Mouse (Mus musculus): ENCODE data around the gene Creb5. TPM values are rescaled to one million over a fixed set of nuclear protein-coding genes. Genes with fewer than 3 reads are reported as not detected.

Gene Creb5
- polyA plus RNA-seq, 1 experiment from 2014 or later = 4.2 TPM

DNA sequence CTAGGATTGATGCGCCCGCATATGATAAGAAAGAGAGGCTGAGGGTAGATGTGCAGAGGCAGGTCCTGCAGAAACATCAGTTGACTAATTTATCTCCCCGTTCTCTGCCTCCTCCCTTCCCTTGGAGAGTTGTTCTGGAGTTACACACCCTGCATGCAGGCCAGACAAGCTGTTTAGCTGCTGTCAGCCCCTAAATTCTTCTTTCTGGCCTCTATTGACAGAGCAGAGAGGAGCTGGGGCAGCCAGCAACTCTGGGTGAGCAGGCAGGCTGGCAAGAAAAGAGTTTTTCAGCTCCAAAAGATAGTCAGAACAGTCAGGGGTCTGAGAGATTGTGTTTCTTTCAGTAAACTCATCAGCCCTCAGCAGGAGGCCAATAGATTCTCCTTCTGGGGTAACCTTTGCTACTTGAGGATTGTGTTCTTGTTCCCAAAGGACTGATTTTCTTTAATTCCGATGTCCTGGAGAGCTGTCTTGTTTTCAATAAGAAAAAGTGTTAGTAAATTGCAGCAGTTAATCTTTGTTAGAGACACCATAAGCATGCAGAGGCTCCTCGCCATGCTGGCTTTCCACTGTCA is 230.4 kb downstream of the Creb5 start:
- no peaks in the 10 kb centered on the region for H3K27me3 ChIP-seq (ENCODE audit: control insufficient read depth, insufficient read depth, low read length)
- H3K4me1 ChIP-seq (ENCODE audit: control insufficient read depth, insufficient read depth, low read length) = no peaks in the 10 kb centered on the region
- H3K36me3 ChIP-seq (ENCODE audit: control insufficient read depth, insufficient read depth, low read length) = no peaks in the 10 kb centered on the region
- H3K4me3 ChIP-seq (ENCODE audit: low read length) = no peak overlapping the region
- H3K9me3 ChIP-seq (ENCODE audit: control insufficient read depth, low read length) = no peaks in the 10 kb centered on the region
- ATAC-seq (ENCODE audit: low FRiP score, low TSS enrichment) = no peak
- H3K27ac ChIP-seq (ENCODE audit: low read depth, low read length) = no peak overlapping the region
- H3K9ac ChIP-seq (ENCODE audit: low read depth, low read length) = no peak overlapping the region
- WGBS = 59% methylated on average over 5 of the region's 5 CpGs
- no peak overlapping the region for H3K4me2 ChIP-seq (replicated peaks; ENCODE audit: low read depth, low read length)

DNA sequence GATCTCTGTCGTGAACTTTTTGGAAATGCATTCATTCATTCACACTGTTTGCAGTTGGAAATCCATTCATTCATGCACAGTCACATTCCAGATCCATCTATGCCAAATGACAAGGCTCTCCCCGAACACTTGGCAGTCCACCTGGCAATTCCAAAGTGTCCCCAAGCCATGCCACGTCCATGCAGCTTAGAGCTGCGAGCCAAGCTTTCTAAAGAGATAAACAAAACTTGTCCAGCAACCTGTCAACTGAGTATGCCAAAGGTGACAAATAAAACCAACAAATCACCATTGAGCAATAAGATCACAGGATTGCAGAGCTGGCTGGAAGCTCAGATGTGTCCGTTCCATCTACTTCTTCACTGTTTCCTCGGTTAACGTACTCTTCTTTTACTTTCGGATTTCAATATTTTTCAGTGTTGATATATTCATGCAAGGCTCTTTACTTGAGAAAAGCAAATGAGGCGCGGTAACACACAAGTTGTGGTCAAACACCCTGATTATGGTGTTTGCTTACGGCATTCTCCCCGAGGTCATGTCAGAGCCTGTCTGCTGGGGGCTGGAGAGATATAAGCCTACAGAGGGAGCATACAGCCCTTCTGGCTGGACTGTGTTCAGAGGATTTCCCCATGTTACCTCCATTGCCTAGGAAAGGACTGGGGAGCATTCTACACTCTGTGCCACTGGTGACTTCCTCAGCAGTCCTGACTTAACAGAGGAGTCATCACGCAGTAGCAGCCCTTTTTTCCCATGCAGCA is 236.8 kb downstream of the Creb5 start:
- Histone ChIP-seq H3K27ac (ENCODE audit: low read depth, low read length) (no peak overlapping the region), H3K36me3 (ENCODE audit: control insufficient read depth, insufficient read depth, low read length) (no peaks in the 10 kb centered on the region), H3K4me1 (ENCODE audit: control insufficient read depth, insufficient read depth, low read length) (no peaks in the 10 kb centered on the region), H3K9me3 (ENCODE audit: control insufficient read depth, low read length) (no peaks in the 10 kb centered on the region), H3K4me3 (ENCODE audit: low read length) (no peak overlapping the region), H3K4me2 (replicated peaks; ENCODE audit: low read depth, low read length) (no peak overlapping the region), H3K27me3 (ENCODE audit: control insufficient read depth, insufficient read depth, low read length) (no peaks in the 10 kb centered on the region), H3K9ac (ENCODE audit: low read depth, low read length) (no peak overlapping the region)
- 94% methylated on average over 13 of the region's 13 CpGs for WGBS
- ATAC-seq (ENCODE audit: low FRiP score, low TSS enrichment) = no peak

DNA sequence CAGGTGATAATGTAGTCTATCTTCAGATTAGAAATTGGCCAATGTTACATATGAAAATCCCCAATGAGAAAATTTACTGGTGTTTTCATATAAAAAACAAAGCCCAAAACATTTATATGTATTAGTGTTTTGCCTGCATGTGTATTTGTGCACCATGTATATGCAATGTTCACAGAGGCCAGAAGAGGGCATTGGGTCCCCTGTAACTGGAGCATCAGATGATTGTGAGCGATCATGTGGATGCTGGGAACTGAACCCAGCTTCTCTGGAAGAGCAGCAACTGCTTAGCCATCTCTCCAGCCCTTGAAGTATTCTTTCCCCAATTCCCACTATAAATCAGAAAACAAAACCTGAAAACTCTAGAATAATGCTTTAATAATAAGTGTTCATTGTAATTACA is 239.4 kb downstream of the Creb5 start:
- H3K27me3 ChIP-seq (ENCODE audit: control insufficient read depth, insufficient read depth, low read length) = no peaks in the 10 kb centered on the region; the same call in 1 of the 2 replicates
- no peak overlapping the region for H3K4me3 ChIP-seq (ENCODE audit: low read length)
- WGBS = 100% methylated on average over 1 of the region's 1 CpGs
- no peak overlapping the region for H3K4me2 ChIP-seq (replicated peaks; ENCODE audit: low read depth, low read length)
- H3K9ac ChIP-seq (ENCODE audit: low read depth, low read length) = no peak overlapping the region
- no peaks in the 10 kb centered on the region for H3K36me3 ChIP-seq (ENCODE audit: control insufficient read depth, insufficient read depth, low read length)
- H3K4me1 ChIP-seq (ENCODE audit: control insufficient read depth, insufficient read depth, low read length) = no peaks in the 10 kb centered on the region
- H3K9me3 ChIP-seq (ENCODE audit: control insufficient read depth, low read length) = no peaks in the 10 kb centered on the region
- H3K27ac ChIP-seq (ENCODE audit: low read depth, low read length) = no peak overlapping the region
- no peak for ATAC-seq (ENCODE audit: low FRiP score, low TSS enrichment)

DNA sequence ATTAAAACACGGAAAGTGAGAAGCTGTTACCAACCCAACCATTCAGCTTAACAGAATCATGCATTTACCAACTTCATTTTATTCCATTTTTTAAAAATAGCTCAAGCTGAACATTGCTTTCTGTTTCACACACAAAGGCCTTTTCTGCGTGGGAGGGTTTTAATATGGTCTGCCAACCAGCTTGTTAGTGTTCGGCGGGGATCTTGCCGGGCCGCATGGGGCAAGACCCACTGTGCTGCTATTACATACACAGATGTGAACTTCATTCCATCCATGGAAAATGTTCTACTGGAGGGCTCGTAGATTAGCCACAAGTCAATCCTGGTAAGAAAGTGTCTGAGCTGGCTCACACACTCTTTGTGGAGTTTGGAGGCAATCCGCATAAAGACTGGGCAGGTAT is 243.7 kb downstream of the Creb5 start:
- H3K9me3 ChIP-seq (ENCODE audit: control insufficient read depth, low read length) = no peaks in the 10 kb centered on the region
- no peak overlapping the region for H3K4me3 ChIP-seq (ENCODE audit: low read length)
- H3K4me2 ChIP-seq (replicated peaks; ENCODE audit: low read depth, low read length) = no peak overlapping the region
- H3K27me3 ChIP-seq (ENCODE audit: control insufficient read depth, insufficient read depth, low read length) = no peaks in the 10 kb centered on the region; the same call in 1 of the 2 replicates
- no peaks in the 10 kb centered on the region for H3K4me1 ChIP-seq (ENCODE audit: control insufficient read depth, insufficient read depth, low read length)
- no peak for ATAC-seq (ENCODE audit: low FRiP score, low TSS enrichment)
- no peak overlapping the region for H3K9ac ChIP-seq (ENCODE audit: low read depth, low read length)
- no peaks in the 10 kb centered on the region for H3K36me3 ChIP-seq (ENCODE audit: control insufficient read depth, insufficient read depth, low read length)
- no peak overlapping the region for H3K27ac ChIP-seq (ENCODE audit: low read depth, low read length)
- WGBS = 89% methylated on average over 8 of the region's 8 CpGs

DNA sequence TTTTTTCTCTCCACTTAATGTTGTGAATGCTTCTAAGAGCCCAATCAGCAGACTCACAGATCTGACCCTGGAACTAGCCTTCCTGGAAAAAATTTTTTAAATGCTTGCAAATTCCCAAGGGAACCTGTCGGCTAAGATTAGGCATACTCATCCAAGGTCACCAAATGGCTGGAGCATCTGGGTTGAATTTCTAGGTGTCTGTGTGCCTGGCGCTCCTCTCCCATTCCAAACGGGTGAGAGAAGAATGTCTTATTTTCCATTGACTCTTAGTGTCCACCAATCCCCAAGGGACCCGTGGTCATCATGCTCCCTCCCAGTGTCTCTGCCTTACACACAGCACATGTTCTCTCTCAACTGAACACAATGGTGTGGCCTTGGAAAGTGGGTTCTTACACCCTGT is 244.4 kb downstream of the Creb5 start:
- Histone ChIP-seq H3K4me2 (replicated peaks; ENCODE audit: low read depth, low read length) (no peak overlapping the region), H3K27me3 (ENCODE audit: control insufficient read depth, insufficient read depth, low read length) (no peaks in the 10 kb centered on the region; the same call in 1 of the 2 replicates), H3K4me1 (ENCODE audit: control insufficient read depth, insufficient read depth, low read length) (no peaks in the 10 kb centered on the region), H3K9ac (ENCODE audit: low read depth, low read length) (no peak overlapping the region), H3K27ac (ENCODE audit: low read depth, low read length) (no peak overlapping the region), H3K36me3 (ENCODE audit: control insufficient read depth, insufficient read depth, low read length) (no peaks in the 10 kb centered on the region), H3K4me3 (ENCODE audit: low read length) (no peak overlapping the region), H3K9me3 (ENCODE audit: control insufficient read depth, low read length) (no peaks in the 10 kb centered on the region)
- 83% methylated on average over 4 of the region's 4 CpGs for WGBS
- ATAC-seq (ENCODE audit: low FRiP score, low TSS enrichment) = no peak

DNA sequence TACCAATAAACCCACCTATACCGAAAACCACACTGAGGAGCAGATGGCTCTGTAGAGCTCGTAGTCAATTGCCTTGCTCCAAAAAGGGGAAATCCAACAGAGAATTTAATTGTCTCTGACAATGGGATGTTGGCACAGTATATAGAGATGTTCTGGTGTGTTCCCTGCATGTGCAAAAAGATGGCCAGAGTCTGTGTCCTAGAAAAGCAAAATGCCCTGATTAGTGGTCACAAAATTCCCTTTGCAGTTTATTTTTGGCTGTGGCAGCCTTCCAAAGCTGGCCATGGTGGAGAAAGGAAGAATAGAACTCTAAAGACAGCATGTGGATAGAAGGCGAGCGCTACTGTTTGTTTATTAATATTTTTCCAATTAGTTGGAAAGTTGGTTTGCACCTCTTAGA is 250.5 kb downstream of the Creb5 start:
- Histone ChIP-seq H3K36me3 (ENCODE audit: control insufficient read depth, insufficient read depth, low read length) (no peaks in the 10 kb centered on the region), H3K9me3 (ENCODE audit: control insufficient read depth, low read length) (no peaks in the 10 kb centered on the region), H3K4me2 (replicated peaks; ENCODE audit: low read depth, low read length) (no peak overlapping the region), H3K4me3 (ENCODE audit: low read length) (no peak overlapping the region), H3K27ac (ENCODE audit: low read depth, low read length) (no peak overlapping the region), H3K4me1 (ENCODE audit: control insufficient read depth, insufficient read depth, low read length) (no peaks in the 10 kb centered on the region), H3K9ac (ENCODE audit: low read depth, low read length) (no peak overlapping the region), H3K27me3 (ENCODE audit: control insufficient read depth, insufficient read depth, low read length) (no peaks in the 10 kb centered on the region)
- no peak for ATAC-seq (ENCODE audit: low FRiP score, low TSS enrichment)
- 93% methylated on average over 4 of the region's 4 CpGs for WGBS

DNA sequence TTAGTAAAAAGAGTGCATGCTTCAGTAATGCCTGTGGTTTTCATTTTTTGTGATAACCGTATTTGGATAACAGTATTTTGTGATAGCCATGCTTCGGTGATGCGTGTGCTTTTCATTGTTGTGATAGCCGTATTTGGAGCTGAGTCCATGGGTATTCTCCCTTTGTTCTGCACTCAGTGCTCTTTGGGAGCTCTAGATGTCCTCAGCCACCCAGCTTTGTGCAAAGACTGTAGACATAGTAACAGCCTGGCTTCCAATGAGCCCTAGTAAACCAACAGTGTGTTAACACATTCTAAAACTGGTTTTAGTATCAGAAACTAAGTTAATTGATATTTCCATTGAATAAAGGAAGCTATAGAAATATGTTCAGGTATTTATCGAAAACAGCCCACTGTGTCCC is 254.7 kb downstream of the Creb5 start:
- H3K27ac ChIP-seq (ENCODE audit: low read depth, low read length) = no peak overlapping the region
- ATAC-seq (ENCODE audit: low FRiP score, low TSS enrichment) = no peak
- H3K27me3 ChIP-seq (ENCODE audit: control insufficient read depth, insufficient read depth, low read length) = no peaks in the 10 kb centered on the region
- H3K4me3 ChIP-seq (ENCODE audit: low read length) = no peak overlapping the region
- no peaks in the 10 kb centered on the region for H3K9me3 ChIP-seq (ENCODE audit: control insufficient read depth, low read length)
- H3K4me1 ChIP-seq (ENCODE audit: control insufficient read depth, insufficient read depth, low read length) = peaks cover 12% of the 10 kb centered on the region
- H3K4me2 ChIP-seq (replicated peaks; ENCODE audit: low read depth, low read length) = no peak overlapping the region
- WGBS = 92% methylated on average over 5 of the region's 5 CpGs
- no peaks in the 10 kb centered on the region for H3K36me3 ChIP-seq (ENCODE audit: control insufficient read depth, insufficient read depth, low read length)
- H3K9ac ChIP-seq (ENCODE audit: low read depth, low read length) = no peak overlapping the region

DNA sequence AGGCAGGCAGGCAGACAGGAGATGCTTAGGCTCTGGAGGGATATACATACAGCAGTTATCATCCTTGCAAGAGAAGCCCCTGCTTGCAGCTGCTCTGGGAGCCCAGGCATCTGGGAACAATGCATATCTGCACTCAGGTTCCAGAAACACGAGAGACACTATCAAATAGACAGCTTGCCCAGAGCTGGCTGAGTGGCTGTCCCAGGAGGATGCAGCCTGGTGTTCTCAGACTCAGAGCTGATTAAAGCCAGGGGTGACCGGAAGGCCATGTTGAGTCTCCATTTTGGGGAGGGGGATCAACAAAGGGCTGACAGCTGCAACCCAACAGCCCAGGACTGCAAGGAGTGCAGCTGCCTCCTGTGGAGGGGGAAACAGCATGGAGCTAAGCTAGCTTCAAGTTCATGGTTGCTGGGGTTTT is 258.4 kb downstream of the Creb5 start:
- Histone ChIP-seq H3K9ac (ENCODE audit: low read depth, low read length) (no peak overlapping the region), H3K4me2 (replicated peaks; ENCODE audit: low read depth, low read length) (no peak overlapping the region), H3K27ac (ENCODE audit: low read depth, low read length) (0 out of 2 replicates have a peak overlapping the region, but pooled peaks have one; percentile 15), H3K27me3 (ENCODE audit: control insufficient read depth, insufficient read depth, low read length) (no peaks in the 10 kb centered on the region; the same call in 1 of the 2 replicates), H3K4me1 (ENCODE audit: control insufficient read depth, insufficient read depth, low read length) (peaks cover 23% of the 10 kb centered on the region), H3K9me3 (ENCODE audit: control insufficient read depth, low read length) (no peaks in the 10 kb centered on the region), H3K36me3 (ENCODE audit: control insufficient read depth, insufficient read depth, low read length) (no peaks in the 10 kb centered on the region), H3K4me3 (ENCODE audit: low read length) (no peak overlapping the region)
- peak; percentile 77 for ATAC-seq (ENCODE audit: low FRiP score, low TSS enrichment)
- WGBS = 17% methylated on average over 2 of the region's 2 CpGs

DNA sequence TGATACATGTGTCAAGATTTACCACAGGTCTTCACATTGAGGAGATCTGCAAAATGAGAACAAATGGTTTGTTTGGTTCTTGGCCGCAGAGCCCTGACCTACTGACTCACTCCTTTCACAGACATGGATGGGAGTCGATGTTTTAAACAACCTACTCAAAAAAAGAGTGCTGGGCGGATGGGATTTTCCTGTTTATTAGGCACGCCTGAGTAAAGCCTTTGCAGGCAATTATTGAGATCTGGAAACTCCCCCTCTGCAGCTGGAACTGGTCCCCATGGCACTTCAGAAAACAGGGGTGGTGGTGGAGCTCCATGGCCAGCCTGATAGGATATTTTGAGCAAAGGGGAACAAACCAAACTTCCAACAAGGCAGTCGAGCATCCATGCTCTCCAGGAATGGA is 258.9 kb downstream of the Creb5 start:
- ATAC-seq (ENCODE audit: low FRiP score, low TSS enrichment) = peak; percentile 24; the same call in 1 of the 2 replicates
- no peak overlapping the region for H3K4me2 ChIP-seq (replicated peaks; ENCODE audit: low read depth, low read length)
- 0 out of 2 replicates have a peak overlapping the region, but pooled peaks have one; percentile 15 for H3K27ac ChIP-seq (ENCODE audit: low read depth, low read length)
- H3K9ac ChIP-seq (ENCODE audit: low read depth, low read length) = no peak overlapping the region
- H3K4me1 ChIP-seq (ENCODE audit: control insufficient read depth, insufficient read depth, low read length) = peaks cover 23% of the 10 kb centered on the region
- H3K9me3 ChIP-seq (ENCODE audit: control insufficient read depth, low read length) = no peaks in the 10 kb centered on the region
- no peaks in the 10 kb centered on the region; the same call in 1 of the 2 replicates for H3K27me3 ChIP-seq (ENCODE audit: control insufficient read depth, insufficient read depth, low read length)
- WGBS = 16% methylated on average over 5 of the region's 5 CpGs
- H3K4me3 ChIP-seq (ENCODE audit: low read length) = no peak overlapping the region
- no peaks in the 10 kb centered on the region for H3K36me3 ChIP-seq (ENCODE audit: control insufficient read depth, insufficient read depth, low read length)

Data from kidney, embryonic 14.5 days (tissue).